Mouse (Mus musculus) C2C12 (cell line): Measurements from ENCODE around the gene Shbg.

ENCODE experiments used
- CTCF ChIP-seq: IDR thresholded peaks from one replicate; pipeline ENCODE4 v1.5.1; 2011; ENCODE audit not compliant: control insufficient read depth, insufficient read depth, insufficient read length
- FOSL1 ChIP-seq: IDR thresholded peaks from one replicate; pipeline ENCODE4 v1.8.0; 2011; ENCODE audit warnings: mild to moderate bottlenecking, low read length; ENCODE audit not compliant: poor library complexity, insufficient read depth, severe bottlenecking
- MAX ChIP-seq: IDR thresholded peaks from one replicate; pipeline ENCODE4 v1.6.1; 2011; ENCODE audit warnings: mild to moderate bottlenecking, control low read depth

GRCm38 (mm10) chr11:69663795-69664194 lies 46.1 kb upstream of the Shbg start:
- TF ChIP-seq CTCF (no peak), MAX (no peak), FOSL1 (no peak)
